Mouse (Mus musculus): ENCODE results near the gene Zfp652. TPM values are rescaled to one million over a fixed set of nuclear protein-coding genes. Genes with fewer than 3 reads are reported as not detected.

Zfp652 gene
- total RNA-seq (2023), result 10 to 100 TPM; 57.8 to 64.9 TPM

GRCm38 (mm10) chr11:95712563-95713224 lies at the start of gene Zfp652:
Gene Zfp652, plus strand, starts transcription at chr11:95712673.

DNA sequence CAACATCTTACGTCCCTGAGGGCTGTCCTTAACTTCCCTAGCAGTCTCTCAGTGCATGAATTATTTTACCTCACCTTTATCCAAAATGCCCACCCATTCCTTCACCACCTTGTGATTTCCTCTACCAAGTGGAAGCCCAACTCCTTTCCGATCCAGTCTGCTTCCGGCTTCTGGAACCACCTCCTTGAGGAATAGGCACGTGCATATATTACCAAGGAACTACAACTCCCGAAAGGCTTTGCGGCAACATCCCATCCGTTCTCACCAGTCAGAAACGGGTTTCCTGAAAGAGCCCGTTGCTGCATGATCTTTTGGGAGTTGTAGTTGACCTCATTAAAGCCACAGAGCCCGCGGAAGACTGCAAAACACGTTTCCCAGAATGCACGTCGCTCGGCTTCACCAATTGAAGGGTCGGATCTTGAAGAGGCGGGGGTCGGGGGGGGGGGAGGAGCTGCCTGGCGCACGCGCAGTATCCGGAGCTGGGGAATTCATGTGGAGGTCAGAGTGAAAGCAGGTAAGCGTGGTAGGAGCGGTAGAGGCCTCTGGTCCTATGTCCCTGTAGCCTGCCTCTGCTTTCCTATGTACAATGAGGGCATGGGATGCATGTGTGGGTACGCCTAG lies 45.8 kb upstream of the Zfp652 start, which contains the start of gene Phb:
Gene Phb (plus strand): TSS at position 429 of the 621 bp plus-strand sequence.

DNA sequence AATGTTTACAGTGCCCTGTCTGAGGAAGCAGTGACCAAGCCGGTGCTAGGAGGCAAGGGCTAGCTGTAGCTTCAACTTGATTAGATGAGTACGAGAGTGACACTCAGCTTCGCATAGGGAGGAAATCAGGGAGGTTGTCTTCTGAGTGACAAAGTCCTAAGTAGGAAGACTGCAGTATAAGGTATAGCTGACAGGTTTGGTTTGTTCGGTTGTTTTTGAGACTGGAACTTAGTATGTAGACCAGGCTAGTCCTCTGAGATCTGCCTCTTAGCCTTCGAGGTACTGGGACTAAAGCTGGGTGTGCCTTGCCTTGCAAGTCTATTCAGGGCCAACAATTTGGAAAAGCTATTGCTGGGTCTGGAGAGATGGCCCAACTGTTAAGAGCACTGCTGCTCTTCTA lies 10.8 kb downstream of the Zfp652 start, which contains the start of gene B130006D01Rik:
Gene B130006D01Rik (plus strand): TSS at position 301 of the 400 bp plus-strand sequence.

GRCm38 (mm10) chr11:95824071-95824876 lies 111.8 kb downstream of the Zfp652 start, which contains the start of gene Phospho1:
Gene Phospho1, plus strand, starts transcription at chr11:95824499.

DNA sequence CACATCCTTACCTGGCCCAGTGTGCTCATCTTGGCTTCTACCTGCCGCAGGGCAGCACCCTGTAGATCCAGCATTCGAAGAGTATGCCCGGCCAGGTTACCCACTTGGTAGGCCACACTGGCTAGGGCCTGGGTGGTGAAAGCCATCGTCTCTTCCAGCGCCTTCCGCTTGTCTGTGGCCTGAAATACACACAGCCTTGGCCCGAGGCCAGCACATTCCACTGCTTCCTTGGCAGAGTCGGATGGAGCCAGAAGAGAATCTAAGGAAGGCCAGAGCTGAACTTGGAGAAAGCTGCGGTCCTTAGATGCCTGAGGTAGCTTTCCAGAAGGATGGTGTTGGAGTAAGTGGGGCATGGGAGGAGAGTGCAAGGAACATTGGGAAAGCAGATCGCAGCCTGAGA lies 124.6 kb downstream of the Zfp652 start, which contains the start of gene Gngt2:
Gene Gngt2 (plus strand): TSS at position 158 of the 400 bp plus-strand sequence.

GRCm38 (mm10) chr11:95842074-95842681 lies 129.7 kb downstream of the Zfp652 start, which contains the start of gene Abi3:
Gene Abi3, minus strand, starts transcription at chr11:95842476.

Other genes with a start within 250 kb of the Zfp652 start
- gene Nxph3, start 198.1 kb upstream of the Zfp652 start, total RNA-seq (2023), result not detected
- not detected for gene Ngfr, start 124.9 kb upstream of the Zfp652 start, total RNA-seq (2023)
- gene Phb, start 45.7 kb upstream of the Zfp652 start, total RNA-seq (2023), result 10 to 100 TPM; 22.3 to 34.8 TPM
- gene B130006D01Rik, start 10.9 kb downstream of the Zfp652 start, total RNA-seq (2023), result 1 to 10 TPM; 3.0 to 5.0 TPM
- 100 to 1,000 TPM; 116 to 159 TPM for gene Phospho1, start 111.8 kb downstream of the Zfp652 start, total RNA-seq (2023)
- gene Gngt2, start 124.5 kb downstream of the Zfp652 start, total RNA-seq (2023), result 10 to 100 TPM; 29.8 to 38.9 TPM
- gene Abi3, start 129.8 kb downstream of the Zfp652 start, total RNA-seq (2023), result 10 to 100 TPM; 18.1 to 18.2 TPM
- gene B4galnt2, start 202.2 kb downstream of the Zfp652 start, total RNA-seq (2023), result not detected

Data from neutrophil, adult 83 days (primary cell).